Comparison of ENCODE assay signal across 13 mouse cellular contexts in genomic region chr11:50441637-50442036, GRCm38 (mm10). TPM values are rescaled to one million over a fixed set of nuclear protein-coding genes. Genes with fewer than 3 reads are reported as not detected.
DNase-seq lines count a peak whose midpoint lies in the region; ATAC-seq lines count a peak whose summit lies in the region.
"Had no signal": no experiment of that assay in that cellular context is flagged by ENCODE, and none has a peak within 500 bp of the region (broad histone marks: within the 10 kb centered on the region; RNA-seq: fewer than 3 reads in every experiment).

No protein-coding gene starts in this region.

- H3K27me3 ChIP-seq in hindbrain, embryonic 14.5 days (ENCODE audit: control insufficient read depth, insufficient read depth, low read length): no peaks in the 10 kb centered on the region
- H3K27me3 ChIP-seq: hindbrain, embryonic 12.5 days had no signal

- DNase-seq in left cerebral cortex, adult 11 months (ENCODE audit: low spot score): peak; percentile 65
- DNase-seq in left cerebral cortex, postnatal 4 days: no peak
- DNase-seq in frontal cortex, postnatal 14 days (ENCODE audit: low spot score in 2 of 2): peak; percentile 51 to 53
- DNase-seq in left cerebral cortex, postnatal 14 days (ENCODE audit: low spot score in 2 of 2): peak; percentile 58 to 83
- DNase-seq in right cerebral cortex, postnatal 25 days: peak; percentile 80
- no peak for DNase-seq in thymus, adult 18-20 months
- DNase-seq in hindbrain, embryonic 14.5 days (ENCODE audit: low spot score): no peak
- DNase-seq in T-cell, adult 2 months (ENCODE audit: low spot score): no peak
- DNase-seq: cerebellum, adult 11 months had no signal

- intact Hi-C loops in left cerebral cortex, postnatal 4 days (cut with DNase I): loop anchor here (5.0 kb wide), 2 partner anchors 161 to 326 kb away; partner anchors contain the start of gene Adamts2
- intact Hi-C loops in left cerebral cortex, postnatal 14 days (cut with DNase I): loop anchor here (5.0 kb wide), 2 partner anchors 146 to 161 kb away; partner anchors contain the start of gene Adamts2

- H3K9ac ChIP-seq in hindbrain, embryonic 14.5 days: no peak overlapping the region
- H3K9ac ChIP-seq: hindbrain, embryonic 12.5 days; limb, embryonic 12.5 days had no signal

- 66% methylated on average over 9 of the region's 9 CpGs for WGBS in hindbrain, embryonic 14.5 days

- no peaks in the 10 kb centered on the region for H3K4me1 ChIP-seq in hindbrain, embryonic 14.5 days (replicated peaks; ENCODE audit: control insufficient read depth, insufficient read depth, low read length)
- H3K4me1 ChIP-seq: forebrain, embryonic 10.5 days; hindbrain, embryonic 12.5 days; limb, embryonic 12.5 days had no signal

- no peaks in the 10 kb centered on the region for H3K9me3 ChIP-seq in hindbrain, embryonic 14.5 days (ENCODE audit: control insufficient read depth, low read length)
- H3K9me3 ChIP-seq: forebrain, embryonic 10.5 days; hindbrain, embryonic 12.5 days; limb, embryonic 12.5 days had no signal

- H3K4me2 ChIP-seq in hindbrain, embryonic 14.5 days (replicated peaks): no peak overlapping the region
- H3K4me2 ChIP-seq: hindbrain, embryonic 12.5 days; limb, embryonic 12.5 days had no signal

- no peak for ATAC-seq in hindbrain, embryonic 14.5 days (ENCODE audit: low FRiP score)
- ATAC-seq: midbrain, embryonic 16.5 days had no signal

- no peaks in the 10 kb centered on the region for H3K36me3 ChIP-seq in hindbrain, embryonic 14.5 days (replicated peaks; ENCODE audit: control insufficient read depth, insufficient read depth)
- H3K36me3 ChIP-seq: forebrain, embryonic 10.5 days; hindbrain, embryonic 12.5 days; limb, embryonic 12.5 days had no signal

- H3K27ac ChIP-seq in hindbrain, embryonic 14.5 days: no peak overlapping the region
- H3K27ac ChIP-seq: forebrain, embryonic 10.5 days; hindbrain, embryonic 12.5 days; limb, embryonic 12.5 days had no signal

- no peak overlapping the region for H3K4me3 ChIP-seq in hindbrain, embryonic 14.5 days (replicated peaks; ENCODE audit: low read length)
- H3K4me3 ChIP-seq: forebrain, embryonic 10.5 days; hindbrain, embryonic 12.5 days; limb, embryonic 12.5 days had no signal

RNA-seq across cellular contexts. Expression of gene Rufy1, which starts 10.7 kb away (rescaled TPM):
- total RNA-seq in left cerebral cortex, postnatal 4 days (2021): 10 to 100 TPM; 21.3 to 22.5 TPM
- total RNA-seq in left cerebral cortex, postnatal 14 days (2021): 10 to 100 TPM; 25.5 to 25.8 TPM
- polyA plus RNA-seq in hindbrain, embryonic 14.5 days (2014; fragmentation: Nextera tagmentation; extraction: Ambion mirVana): 27.0 and 27.7 TPM in 2 replicates

Comparison
In these comparisons a context has a peak if more than half of its experiments do, and no peak if none do; other contexts are left out.
1. DNase-seq: peak in left cerebral cortex, adult 11 months (single experiment), frontal cortex, postnatal 14 days (2 of 2), left cerebral cortex, postnatal 14 days (2 of 2) and right cerebral cortex, postnatal 25 days (single experiment); none in left cerebral cortex, postnatal 4 days (single experiment), thymus, adult 18-20 months (0 of 2), hindbrain, embryonic 14.5 days (single experiment) and T-cell, adult 2 months (single experiment).